Mouse (Mus musculus) kidney, adult 2 months (tissue): Measurements from ENCODE around the gene Hfe. TPM values are rescaled to one million over a fixed set of nuclear protein-coding genes. Genes with fewer than 3 reads are reported as not detected.
"Not testable (repeated sequence)": the region's sequence is repeated elsewhere in the genome, so short reads cannot be mapped to it uniquely, and the experiment has no call there.

Experiments used
- DNase-seq: peaks from one replicate; pipeline ENCODE4 v3.0.0; 2021
- H3K27ac ChIP-seq: fragments of 200-500 bp; 2 replicates; pipeline ENCODE4 v1.5.1; 2012; ENCODE audit warnings: low read depth, low read length, control low read depth, inconsistent platforms; ENCODE audit not compliant: insufficient read depth
- H3K27me3 ChIP-seq: fragments of 200-500 bp; replicated peaks from 2 replicates; pipeline ENCODE4 v1.6.1; 2012; ENCODE audit warnings: mild to moderate bottlenecking, moderate library complexity, low read length, inconsistent platforms; ENCODE audit not compliant: control insufficient read depth, insufficient read depth
- H3K36me3 ChIP-seq: fragments of 200-500 bp; 2 replicates; pipeline ENCODE4 v1.6.1; 2012; ENCODE audit warnings: mild to moderate bottlenecking, moderate library complexity, low read length, inconsistent platforms; ENCODE audit not compliant: control insufficient read depth, insufficient read depth
- H3K4me1 ChIP-seq: fragments of 200-500 bp; 2 replicates; pipeline ENCODE4 v1.6.1; 2011; ENCODE audit warnings: low read length; ENCODE audit not compliant: control insufficient read depth, insufficient read depth
- H3K4me3 ChIP-seq: fragments of 200-500 bp; 2 replicates; pipeline ENCODE4 v1.5.1; 2011; ENCODE audit warnings: mild to moderate bottlenecking, low read depth, low read length, control low read depth; ENCODE audit not compliant: insufficient read depth
- CTCF ChIP-seq: fragments of 200-500 bp; conservative IDR thresholded peaks from 2 replicates; pipeline ENCODE4 v1.5.1; 2011; ENCODE audit warnings: low read depth, mild to moderate bottlenecking, control low read depth, low read length, moderate library complexity, mixed read lengths; ENCODE audit not compliant: insufficient read depth, insufficient read length
- POLR2A ChIP-seq: fragments of 200-500 bp; IDR thresholded peaks from one replicate; pipeline ENCODE4 v1.6.1; 2011; ENCODE audit warnings: low read depth, low read length, control low read depth
- WGBS: fragments of 180-500 bp; shearing (Covaris S2); methylation state at CpG from one replicate; pipeline ENCODE4 v1.1.7; 2018; 5-methylcytosine and 5-hydroxymethylcytosine counted together
- polyA plus RNA-seq: library from polyadenylated mRNA; depleted of rRNA; stranded (reverse); fragments of >200 nt; gene quantifications from 2 replicates; pipeline ENCODE4 v1.2.3, GENCODE M21; 2012

Gene Hfe
- polyA plus RNA-seq, 1 experiment = 21.4 TPM

DNA sequence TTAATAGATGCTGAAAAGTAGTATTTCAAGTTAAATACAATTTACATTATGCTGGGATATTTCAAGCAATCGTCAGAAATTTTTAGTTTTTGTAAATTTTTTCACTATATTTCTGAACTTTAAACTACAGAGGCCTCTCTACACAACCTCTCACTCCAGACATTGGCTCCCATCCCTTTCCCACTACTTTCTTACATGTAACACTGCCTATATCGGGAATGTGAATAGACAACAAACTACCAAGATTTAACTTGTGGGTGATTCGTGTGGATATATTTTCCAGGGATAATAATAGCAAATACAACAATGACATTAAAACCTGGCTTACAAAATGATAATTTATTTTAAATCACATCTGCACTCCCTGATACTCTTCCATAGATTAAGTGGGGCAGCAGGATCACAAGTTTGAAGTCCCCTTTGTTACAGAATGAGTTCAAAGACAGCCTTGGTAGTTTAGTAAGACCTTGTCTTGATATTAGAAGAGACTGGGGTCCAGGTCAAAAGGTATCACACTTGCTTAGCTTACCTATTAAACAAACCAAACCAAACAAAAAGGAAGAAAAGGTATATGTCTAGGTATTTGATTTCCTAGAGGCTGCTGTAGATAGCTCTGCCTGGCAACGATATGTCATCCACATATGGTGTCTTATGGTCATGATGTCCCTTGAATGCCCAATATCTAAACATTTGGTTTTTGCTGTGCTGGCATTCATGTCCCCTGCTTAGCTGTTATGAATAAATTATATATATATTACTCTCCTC lies 42.8 kb upstream of the Hfe start:
- peaks cover 6% of the 10 kb centered on the region; the same call in 1 of the 2 replicates for H3K4me1 ChIP-seq
- 68% methylated on average over 4 of the region's 4 CpGs for whole genome bisulfite sequencing
- no peak for TF ChIP-seq CTCF
- TF ChIP-seq POLR2A = no peak
- H3K36me3 ChIP-seq = no peaks in the 10 kb centered on the region
- no peak overlapping the region for H3K4me3 ChIP-seq
- no peak for DNase-seq
- no peaks in the 10 kb centered on the region for H3K27me3 ChIP-seq
- no peak overlapping the region for H3K27ac ChIP-seq

DNA sequence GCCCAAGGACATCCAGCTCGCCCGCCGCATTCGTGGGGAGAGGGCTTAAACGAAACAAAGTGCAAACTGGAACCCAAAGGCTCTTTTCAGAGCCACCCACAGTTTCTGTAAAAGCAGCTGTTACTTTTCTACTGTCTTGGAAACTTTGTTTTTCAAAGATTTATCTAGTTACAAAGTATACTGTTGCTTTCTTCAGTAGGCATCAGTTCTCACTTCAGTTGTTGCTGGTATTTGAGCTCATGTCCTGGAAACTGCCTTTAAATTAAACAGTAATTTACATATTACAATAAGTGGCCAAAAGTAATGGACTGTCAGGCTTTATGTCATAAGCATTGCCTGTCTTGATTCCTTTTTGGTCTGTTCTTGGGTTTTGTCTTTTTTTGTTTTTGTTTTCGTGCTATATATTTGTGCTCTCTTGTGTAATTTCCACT lies 42.1 kb upstream of the Hfe start:
- Histone ChIP-seq H3K27ac (no peak overlapping the region), H3K4me3 (no peak overlapping the region)
- no peak for DNase-seq

DNA sequence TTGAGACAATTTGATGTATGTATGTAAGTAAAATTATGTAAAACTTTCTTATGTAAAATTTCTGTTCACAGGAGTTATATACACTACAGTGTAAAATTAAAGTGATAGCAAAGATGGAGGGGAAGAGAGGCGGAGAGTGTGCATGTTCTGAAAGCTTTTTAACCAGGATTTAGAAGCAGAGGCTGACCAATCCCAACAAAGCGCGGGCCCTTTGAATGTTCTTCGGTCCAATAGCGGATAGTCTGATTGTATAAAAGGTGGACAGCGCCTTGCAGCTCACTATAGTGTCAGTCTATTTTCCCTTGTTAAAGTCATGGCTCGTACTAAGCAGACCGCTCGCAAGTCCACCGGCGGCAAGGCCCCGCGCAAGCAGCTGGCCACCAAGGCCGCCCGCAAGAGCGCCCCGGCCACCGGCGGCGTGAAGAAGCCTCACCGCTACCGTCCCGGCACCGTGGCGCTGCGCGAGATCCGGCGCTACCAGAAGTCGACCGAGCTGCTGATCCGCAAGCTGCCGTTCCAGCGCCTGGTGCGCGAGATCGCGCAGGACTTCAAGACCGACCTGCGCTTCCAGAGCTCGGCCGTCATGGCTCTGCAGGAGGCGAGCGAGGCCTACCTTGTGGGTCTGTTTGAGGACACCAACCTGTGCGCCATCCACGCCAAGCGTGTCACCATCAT lies 41.5 kb upstream of the Hfe start, which contains the start of gene Hist1h3b:
Hist1h3b (plus strand) TSS at position 201 of the 675 bp plus-strand sequence.
- DNase-seq = peak; percentile 88
- H3K4me1 ChIP-seq, H3K27me3 ChIP-seq, H3K36me3 ChIP-seq: not testable (repeated sequence)
- peak within 1 kb of the TSS; percentile 74; the same call in 1 of the 2 replicates for H3K4me3 ChIP-seq
- 4% methylated on average over 18 of the region's 47 CpGs for WGBS
- H3K27ac ChIP-seq = peak within 1 kb of the TSS; percentile 71

More for the DNA sequence above, 42.1 kb upstream of the Hfe start:
- Histone ChIP-seq H3K4me1 (peaks cover 6% of the 10 kb centered on the region; the same call in 1 of the 2 replicates), H3K36me3 (no peaks in the 10 kb centered on the region), H3K27me3 (no peaks in the 10 kb centered on the region)
- WGBS = 21% methylated on average over 6 of the region's 6 CpGs
- TF ChIP-seq CTCF (no peak), POLR2A (no peak)

- peaks cover 2% of the 10 kb centered on the region; the same call in 1 of the 2 replicates for H3K4me1 ChIP-seq
- no peaks in the 10 kb centered on the region for H3K27me3 ChIP-seq
- H3K27ac ChIP-seq = no peak overlapping the region
- TF ChIP-seq CTCF (no peak), POLR2A (no peak)
- 5% methylated on average over 11 of the region's 11 CpGs for WGBS
- H3K4me3 ChIP-seq = no peak overlapping the region
- H3K36me3 ChIP-seq = no peaks in the 10 kb centered on the region
- DNase-seq = no peak
These were observed 40.9 kb upstream of the Hfe start for GRCm38 (mm10) chr13:23751478-23751956.

- H3K36me3 ChIP-seq, H3K4me1 ChIP-seq, H3K27me3 ChIP-seq: not testable (repeated sequence)
- peak; percentile 66 for DNase-seq
- H3K27ac ChIP-seq = peak within 1 kb of the TSS; percentile 71
- 2% methylated on average over 33 of the region's 47 CpGs for WGBS
- H3K4me3 ChIP-seq = peak within 1 kb of the TSS; percentile 74; the same call in 1 of the 2 replicates
These were observed 40.3 kb upstream of the Hfe start, which contains the start of gene Hist1h2ab for GRCm38 (mm10) chr13:23750839-23751477. Gene Hist1h2ab, plus strand, starts transcription at chr13:23751126.

DNA sequence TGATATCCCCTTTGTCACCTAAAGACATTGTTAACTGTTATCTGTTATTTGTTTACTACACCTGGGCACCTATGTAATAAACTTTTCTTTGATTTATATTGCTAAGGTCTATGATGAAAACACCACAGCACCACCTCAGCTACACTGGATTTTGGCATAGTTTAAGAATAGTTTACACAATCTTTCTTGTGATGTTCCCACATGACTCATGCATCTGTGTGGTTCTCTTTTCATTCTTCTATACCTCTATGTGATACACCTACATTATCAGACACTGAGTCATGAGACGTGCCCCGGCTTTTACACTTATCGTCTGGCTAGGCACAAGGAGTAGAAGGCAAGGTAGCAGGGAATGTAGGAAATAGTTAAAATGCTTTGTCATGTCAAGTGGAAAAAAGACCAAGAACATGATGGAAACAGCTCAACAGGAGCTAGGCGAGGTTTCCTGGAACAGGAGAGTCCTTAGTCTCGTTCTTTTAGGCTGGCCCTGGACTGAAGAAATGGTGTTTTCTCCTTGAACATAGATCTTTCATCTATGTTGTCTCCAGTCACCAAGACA lies 39.0 kb upstream of the Hfe start:
- 93% methylated on average over 5 of the region's 5 CpGs for WGBS
- Histone ChIP-seq H3K4me3 (no peak overlapping the region), H3K36me3 (no peaks in the 10 kb centered on the region), H3K27me3 (no peaks in the 10 kb centered on the region), H3K27ac (no peak overlapping the region), H3K4me1 (peaks cover 5% of the 10 kb centered on the region; the same call in 1 of the 2 replicates)
- no peak for DNase-seq
- no peak for TF ChIP-seq POLR2A
- TF ChIP-seq CTCF = no peak

DNA sequence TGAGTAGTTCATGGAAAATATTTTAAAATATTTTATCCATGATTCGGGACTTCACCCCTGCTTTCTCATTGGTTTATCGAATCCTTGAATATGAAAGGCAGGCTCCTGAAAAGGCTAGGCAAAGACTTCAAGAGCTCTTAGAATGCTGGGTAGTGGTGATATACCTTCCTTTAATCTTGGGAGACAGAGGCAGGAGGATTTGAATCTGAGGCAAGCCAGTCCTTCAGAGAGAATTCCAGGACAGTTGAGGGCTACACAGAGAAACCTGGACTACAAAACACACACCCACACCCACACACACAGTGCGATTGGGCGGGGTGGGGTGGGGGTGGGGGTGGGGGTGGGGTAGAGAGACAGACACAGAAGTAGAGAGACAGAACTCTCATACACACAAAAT lies 37.2 kb upstream of the Hfe start:
- no peak for DNase-seq
- H3K36me3 ChIP-seq = no peaks in the 10 kb centered on the region
- no peak for TF ChIP-seq POLR2A
- TF ChIP-seq CTCF = no peak
- WGBS = 17% methylated on average over 4 of the region's 4 CpGs
- H3K4me3 ChIP-seq = no peak overlapping the region
- peaks cover 5% of the 10 kb centered on the region; the same call in 1 of the 2 replicates for H3K4me1 ChIP-seq
- H3K27ac ChIP-seq = no peak overlapping the region
- no peaks in the 10 kb centered on the region for H3K27me3 ChIP-seq
